Mouse (Mus musculus) adrenal gland, postnatal 14 days (tissue): ENCODE results near the gene Slc4a4. TPM values are rescaled to one million over a fixed set of nuclear protein-coding genes. Genes with fewer than 3 reads are reported as not detected.

Source experiments
- total RNA-seq: library from RNA; stranded (reverse); gene quantifications from 2 replicates; pipeline ENCODE4 v1.2.3, GENCODE M21; 2021

Slc4a4 gene
- total RNA-seq, 1 experiment from 2014 or later = 89.7 TPM

Other genes with a start within 250 kb of the Slc4a4 start
- 151 and 153 TPM in 2 replicates for gene Grsf1, start 210.6 kb upstream of the Slc4a4 start, total RNA-seq
- 32.4 and 36.4 TPM in 2 replicates for gene Mob1b, start 166.0 kb upstream of the Slc4a4 start, total RNA-seq
- 8.3 and 8.5 TPM in 2 replicates for gene Dck, start 121.8 kb upstream of the Slc4a4 start, total RNA-seq